Mouse (Mus musculus) cerebellum, adult 11-12 months (tissue): ENCODE measurements around the gene Fam171a2.
A peak's percentile ranks its signal among the peaks of the same experiment; 100 is the strongest.

Experiments
- DNase-seq: peaks from one replicate; pipeline ENCODE4 v3.0.0; 2022

The Fam171a2 gene

DNA sequence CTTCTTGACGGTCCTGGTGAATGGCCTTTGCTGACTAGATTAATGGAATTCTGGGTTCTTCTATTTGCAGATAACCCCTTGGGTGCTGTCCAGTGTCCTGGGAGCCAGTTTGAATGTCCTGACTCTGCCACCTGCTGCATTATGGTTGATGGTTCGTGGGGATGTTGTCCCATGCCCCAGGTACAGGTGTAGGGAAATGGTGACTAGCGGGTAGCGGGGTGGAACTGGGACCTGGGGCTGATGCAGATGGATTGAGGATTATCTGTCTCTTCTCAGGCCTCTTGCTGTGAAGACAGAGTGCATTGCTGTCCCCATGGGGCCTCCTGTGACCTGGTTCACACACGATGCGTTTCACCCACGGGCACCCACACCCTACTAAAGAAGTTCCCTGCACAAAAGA is 13.6 kb downstream of the Fam171a2 start:
- DNase-seq, result peak; percentile 60

DNA sequence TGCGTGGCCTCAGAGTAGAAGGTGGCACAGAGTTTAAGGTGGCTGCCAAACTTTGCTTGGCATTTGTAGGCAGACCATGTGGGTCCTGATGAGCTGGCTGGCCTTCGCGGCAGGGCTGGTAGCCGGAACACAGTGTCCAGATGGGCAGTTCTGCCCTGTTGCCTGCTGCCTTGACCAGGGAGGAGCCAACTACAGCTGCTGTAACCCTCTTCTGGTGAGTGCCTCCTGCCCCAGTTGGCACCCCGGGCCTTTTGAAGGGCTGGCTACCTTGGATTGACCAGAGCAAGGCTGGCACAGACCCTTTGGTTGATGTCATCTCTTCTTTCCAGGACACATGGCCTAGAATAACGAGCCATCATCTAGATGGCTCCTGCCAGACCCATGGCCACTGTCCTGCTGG is 14.6 kb downstream of the Fam171a2 start:
- peak; percentile 86 for DNase-seq

DNA sequence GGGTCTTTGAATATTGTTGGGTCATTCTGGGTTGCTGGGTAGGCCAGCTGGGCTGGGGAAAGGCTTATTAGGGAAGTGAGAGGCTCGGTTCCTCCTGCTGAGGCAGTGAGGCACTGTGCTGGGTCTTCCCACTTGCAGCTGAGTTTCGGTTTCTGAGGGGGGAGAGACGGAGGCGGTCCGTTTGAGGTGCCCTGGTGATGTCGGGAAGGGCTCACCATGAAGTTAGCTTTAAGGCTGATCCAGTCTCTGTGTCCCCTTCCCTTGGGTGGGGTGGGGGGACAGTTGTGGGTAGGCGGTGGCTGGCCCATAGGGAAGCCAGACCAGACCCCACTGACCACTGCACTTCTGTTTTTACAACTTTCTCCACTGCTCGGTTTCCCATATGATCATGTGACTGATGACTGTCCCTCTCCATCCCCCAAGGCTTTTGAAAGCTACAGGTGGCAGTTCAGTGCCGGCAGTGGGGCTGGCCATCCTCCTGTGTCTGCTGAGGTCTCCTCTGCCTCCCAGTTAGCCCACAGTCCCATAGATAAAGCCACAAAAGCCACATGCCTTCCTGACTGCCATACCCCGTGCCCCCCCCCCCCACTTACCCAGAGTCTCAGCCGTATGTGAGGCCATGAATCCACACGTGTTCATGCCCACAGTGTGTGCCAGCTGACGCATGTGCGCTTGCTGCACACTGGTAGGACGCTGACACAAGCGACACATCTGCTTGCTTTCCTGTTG is 15.2 kb downstream of the Fam171a2 start:
- DNase-seq, result peak; percentile 56

DNA sequence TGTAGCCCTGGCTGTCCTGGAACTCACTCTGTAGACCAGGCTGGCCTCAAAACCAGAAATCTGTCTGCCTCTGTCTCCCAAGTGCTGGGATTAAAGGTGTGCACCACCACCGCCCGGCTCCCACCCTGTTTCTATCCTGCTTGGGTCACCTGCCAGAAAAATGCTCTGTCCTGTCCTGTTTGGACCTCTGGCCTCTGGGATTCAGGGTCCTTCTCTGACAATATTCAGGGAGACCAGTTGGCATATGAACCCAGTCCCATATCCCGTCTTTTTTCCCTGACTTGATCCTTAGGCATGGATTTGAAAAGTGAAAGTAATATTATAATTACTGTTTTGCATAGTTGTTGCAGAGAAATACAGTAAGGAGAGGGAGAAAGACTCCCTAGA is 15.8 kb downstream of the Fam171a2 start:
- DNase-seq, result no peak

DNA sequence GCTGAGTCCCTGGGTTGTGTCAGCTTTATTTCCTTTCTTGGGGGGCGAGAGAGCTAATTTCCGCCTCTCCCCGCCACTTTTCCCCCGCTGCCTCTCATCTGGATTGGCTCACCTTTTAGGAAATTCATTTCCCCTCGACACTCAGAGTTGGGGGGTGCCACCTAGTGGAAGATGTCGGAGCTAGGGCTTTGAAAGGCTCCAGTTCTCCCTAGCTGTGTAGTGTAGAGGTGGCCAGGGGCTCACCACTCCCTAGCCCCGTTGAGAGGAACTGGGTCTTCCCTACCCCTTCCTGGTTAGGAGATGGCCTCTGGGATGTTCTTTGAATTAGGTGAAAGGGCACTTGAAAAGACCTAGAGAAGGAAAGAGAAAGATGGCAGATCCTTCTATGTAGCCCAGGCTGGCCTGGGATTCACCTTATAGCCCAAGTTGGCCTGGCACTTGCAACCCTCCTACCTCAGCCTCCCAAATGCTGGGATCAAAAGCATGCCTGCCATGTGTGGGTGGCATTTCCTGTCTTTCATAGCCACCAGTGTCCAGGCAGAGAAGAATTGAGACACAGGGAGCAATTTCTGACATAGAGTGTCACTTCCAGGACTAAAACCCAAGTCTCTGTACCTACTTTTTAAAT is 16.4 kb downstream of the Fam171a2 start:
- peak; percentile 74 for DNase-seq

DNA sequence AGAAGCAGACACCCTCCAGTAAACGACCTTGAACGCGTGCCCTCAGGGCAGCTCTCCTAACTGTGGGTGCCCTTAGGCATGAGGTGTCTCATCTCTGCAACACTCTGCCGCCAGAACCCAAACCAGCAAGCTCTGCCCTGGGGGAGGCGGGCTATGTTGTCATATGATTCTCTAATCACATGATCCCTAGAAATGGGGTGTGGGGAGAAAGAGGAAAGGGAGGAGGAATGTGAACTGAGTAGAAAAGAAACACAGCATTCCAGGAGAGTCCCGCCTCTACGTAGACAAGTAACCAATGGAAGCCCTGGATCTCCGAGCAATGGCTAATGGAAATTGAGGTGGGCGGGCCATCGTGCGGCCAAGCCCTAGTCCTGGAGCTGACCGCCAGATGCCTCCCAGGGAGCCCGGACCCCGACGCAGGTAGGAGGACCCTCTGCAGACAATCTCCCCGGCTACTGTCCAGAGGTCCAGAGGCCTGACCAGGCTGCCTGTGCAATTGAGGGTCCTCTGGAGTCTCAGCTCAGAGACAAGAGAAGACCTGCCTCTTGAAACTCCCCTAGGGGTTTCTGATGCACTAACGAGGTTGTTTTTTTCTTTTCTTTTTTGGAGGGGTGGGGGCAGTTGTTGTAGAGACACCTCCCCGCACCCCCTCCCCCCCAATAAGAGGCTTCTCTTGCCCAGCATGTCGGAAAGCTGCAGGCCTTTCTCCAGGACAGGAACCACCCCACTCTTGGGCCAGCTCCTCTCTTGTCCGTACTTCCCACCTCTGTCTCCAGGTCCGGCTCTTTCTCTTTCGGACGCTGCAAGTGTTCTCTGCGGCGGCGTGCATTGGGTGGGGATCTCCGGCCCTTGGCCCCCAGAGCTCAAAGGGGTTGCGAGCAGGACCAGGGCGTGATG is 17.1 kb downstream of the Fam171a2 start, which contains the start of gene Grn:
Gene Grn, plus strand, starts transcription at position 195 of the 897 bp plus-strand sequence.
- peak; percentile 95 for DNase-seq

DNA sequence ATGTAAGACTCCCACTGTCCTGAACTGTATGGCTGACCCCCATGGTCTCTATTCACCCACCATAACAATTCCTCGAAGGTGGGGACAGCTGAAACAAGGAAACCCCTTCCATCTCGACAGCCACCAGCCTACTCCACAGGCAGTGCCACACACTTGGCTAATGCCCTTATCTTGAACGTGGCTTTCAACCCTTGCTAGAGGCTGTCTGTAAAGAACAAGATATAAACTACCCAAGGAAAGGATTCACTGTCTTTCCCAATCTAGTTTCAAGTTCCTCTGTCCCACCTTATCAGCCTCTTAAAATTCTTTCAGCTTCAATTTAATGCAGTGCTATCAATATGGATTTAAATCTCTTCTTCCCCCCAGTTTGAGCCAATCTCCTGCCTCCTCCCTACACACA is 17.9 kb downstream of the Fam171a2 start:
- DNase-seq, result no peak

DNA sequence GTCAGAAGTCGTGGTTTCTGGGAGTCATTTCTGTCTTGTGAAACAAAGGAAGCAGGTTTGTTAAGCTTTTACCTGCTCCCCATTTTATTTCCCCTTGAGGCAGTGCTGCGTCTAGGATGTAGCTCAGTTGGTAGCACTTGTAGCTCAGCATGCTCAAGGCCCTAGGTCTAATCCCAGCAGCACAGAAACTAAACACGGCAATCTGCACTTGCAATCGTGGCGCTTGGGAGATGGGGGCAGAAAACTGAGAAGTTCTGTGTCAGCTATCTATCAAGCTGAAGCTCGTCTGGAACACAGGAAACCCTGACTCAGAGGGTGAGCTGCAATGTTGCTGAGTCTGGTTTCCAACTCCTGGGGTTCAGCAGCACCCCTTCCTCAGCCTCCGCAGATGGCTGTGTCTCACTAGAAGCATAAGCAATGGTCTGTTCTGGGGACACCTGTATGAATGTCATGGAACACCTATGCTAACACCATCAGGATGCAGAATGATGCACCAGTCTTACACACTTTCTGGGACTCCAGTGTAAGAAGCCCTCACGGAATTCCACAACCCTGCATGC is 18.4 kb downstream of the Fam171a2 start:
- peak; percentile 37 for DNase-seq

DNA sequence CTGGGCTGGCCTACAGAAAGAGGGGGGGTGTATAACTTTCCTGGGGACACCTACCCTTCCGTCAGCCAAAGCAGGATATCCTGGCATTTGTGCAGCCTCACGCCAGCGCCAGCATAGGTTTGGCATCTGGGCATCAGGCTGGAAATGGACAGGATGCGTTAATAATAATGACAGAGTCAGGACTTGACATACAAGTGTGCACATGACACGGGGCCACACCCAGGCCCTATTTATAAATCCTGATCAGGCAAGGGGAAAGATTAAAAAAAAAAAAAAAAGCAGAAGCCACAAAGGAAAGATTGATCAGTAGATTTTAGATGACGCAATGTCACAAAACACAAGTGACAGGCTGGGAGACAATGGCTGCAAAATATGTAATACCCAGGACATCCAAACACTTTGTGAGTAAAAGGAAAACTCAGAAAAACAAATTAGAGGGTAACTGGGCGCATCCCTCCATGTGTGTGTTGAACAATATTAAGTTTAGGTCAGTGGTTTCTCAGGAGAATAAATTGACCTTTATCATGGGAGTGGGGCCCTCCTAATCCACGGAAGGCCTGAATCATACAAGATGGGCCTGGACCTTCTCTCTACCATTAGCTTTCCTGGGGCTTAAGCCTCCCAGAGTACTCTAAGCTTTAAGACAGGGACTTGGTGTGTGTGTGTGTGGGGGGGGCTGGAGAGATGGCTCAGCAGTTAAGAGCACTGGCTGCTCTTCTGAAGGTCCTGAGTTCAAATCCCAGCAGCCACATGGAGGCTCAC is 21.7 kb downstream of the Fam171a2 start:
- DNase-seq, result peak; percentile 11

DNA sequence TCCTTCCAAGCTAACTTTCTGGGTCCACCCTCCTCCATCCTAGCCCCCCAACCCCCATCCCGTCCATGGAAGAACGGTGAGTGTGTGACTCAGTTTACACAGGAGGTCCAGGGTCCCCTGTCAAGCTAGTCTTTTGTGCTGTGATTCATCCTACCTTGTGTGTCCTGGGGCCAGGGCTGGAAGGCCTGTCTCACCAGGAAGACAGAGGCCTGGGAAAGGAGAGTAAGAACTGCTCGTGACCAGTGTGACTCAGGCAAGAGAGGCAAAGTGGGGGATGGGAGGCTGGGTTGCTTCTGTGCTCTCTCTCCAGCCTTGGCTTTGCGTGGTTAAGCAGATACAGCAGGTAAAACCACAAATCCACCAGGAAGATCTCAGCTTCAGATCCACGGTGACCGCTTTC is 22.8 kb downstream of the Fam171a2 start:
- DNase-seq, result peak; percentile 6

DNA sequence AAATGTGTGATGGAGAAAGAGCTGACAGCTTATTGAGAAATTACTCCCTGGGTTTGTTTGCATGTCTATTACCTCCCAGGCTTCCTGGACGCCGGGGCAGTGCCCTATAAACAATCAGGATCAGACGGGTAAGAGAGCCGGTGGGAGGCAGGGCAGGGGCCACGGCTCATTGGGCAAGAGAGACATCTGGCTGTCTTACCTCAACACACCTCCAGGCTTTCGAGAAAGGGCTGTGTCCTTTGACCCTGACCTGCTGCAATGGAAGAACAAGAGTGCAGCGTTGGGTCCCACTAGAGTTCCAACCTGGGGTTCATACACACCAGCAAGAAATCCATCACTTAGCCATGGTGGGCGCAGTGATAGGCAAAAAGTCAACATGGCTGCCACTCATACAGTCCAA is 25.9 kb downstream of the Fam171a2 start:
- DNase-seq, result no peak

DNA sequence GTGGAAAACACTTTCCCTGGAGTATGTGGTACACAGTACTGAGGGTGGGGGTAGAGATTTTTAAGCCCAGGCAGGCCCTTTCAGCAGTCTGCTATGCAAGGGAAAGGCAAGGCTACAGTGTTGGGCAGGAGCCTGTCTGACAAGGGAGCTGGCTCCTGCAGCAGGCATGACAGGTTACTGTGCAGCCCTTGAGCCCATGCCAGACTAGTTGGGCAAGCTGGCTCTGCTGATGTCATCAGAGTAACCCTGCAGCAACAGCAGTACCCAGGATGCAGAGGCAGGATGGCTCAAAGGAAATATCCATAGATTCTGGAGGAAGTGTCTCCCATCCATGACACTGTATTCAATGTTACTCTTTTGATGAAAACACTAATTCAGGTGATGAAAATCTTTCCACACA is 28.6 kb downstream of the Fam171a2 start:
- peak; percentile 10 for DNase-seq

DNA sequence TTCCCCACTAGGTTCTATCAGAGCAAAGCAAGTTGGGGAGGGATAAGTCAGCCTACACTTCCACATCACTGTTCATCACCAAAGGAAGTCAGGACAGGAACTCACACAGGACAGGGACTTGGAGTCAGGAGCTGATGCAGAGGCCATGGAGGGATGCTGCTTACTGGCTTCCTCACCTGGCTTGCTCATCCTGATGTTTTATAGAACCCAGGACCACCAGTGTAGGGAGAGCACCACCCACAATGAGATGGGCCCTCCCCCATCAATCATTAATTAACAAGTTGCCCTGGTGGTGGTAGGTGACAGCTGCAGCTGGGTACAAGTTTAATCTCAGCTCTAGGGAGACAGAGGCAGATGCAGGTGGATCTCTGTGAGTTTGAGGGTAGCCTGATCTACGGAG is 30.3 kb downstream of the Fam171a2 start:
- DNase-seq, result peak; percentile 4

DNA sequence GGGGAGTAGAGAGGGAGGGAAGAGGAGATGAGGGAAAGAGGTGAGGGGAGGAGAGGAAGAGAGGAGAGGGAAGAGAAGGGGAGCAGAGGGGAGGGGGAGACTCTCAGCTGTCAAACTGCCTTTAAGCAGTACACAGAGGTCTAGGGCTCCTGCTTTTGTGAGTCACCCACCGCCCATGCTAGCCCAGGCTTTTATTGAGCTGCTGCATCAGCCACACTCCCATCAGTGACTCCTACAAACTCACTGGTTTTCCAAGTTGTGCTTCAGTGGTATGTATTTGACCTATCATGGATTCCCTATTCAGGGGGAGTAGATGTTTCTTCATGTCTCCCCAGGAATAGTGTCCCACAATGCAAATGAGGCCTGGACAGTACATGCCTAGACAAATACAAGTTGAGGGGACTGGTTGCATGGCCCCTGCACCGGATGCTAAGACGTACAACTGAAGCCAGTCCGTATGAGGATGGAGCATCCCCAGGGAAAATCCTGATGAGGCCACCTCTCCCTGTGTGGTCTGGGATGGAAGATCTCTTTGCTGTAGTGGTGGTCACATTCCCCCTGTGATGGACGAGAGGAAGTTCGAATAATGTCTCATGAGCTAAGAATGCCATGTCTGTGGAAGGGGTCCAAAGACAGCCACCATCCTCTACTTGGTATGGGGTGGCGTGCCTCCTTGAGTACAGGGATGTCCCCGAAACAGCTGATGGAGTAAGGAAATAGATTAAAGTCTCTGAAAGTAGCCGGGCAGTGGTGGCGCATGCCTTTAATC is 32.3 kb downstream of the Fam171a2 start:
- DNase-seq, result peak; percentile 4

DNA sequence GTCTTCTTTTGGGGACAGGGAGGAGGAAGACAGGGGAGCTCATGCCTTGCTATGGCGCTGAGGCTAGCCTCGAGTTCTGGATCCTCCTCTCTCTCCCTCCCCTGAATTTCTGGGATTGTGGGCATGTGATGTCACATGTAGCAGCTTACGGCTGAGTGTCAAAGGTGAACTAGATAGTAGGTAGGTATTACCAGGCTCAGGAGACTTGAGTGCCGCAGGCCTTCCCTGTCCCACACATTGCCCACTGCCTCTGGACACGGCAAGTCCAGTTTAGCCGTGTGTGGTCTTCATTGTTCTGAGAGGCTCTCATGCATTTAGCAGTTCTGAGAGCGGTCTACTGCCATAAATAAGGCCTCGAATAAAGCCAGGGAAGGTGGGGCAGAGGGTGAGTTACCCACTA is 34.4 kb downstream of the Fam171a2 start:
- peak; percentile 23 for DNase-seq

DNA sequence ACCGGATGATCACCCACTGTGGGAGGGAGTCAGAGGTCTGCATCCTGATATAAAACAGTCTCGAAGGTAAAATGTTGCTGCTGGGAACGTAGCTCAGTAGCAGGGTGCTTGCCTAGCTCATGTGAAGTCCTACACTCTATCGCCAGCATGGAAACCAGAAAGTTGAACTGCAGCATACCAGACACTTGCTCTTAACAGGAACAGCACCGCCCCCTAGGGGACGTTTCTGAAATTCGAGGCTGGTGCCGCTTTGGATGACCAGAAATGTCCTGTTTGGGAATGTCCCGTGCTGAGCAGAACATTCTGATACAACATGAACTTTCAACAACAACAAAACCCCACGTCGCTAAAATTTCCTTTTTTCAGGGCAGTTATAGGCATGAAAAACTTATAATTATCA is 35.8 kb downstream of the Fam171a2 start:
- peak; percentile 84 for DNase-seq

DNA sequence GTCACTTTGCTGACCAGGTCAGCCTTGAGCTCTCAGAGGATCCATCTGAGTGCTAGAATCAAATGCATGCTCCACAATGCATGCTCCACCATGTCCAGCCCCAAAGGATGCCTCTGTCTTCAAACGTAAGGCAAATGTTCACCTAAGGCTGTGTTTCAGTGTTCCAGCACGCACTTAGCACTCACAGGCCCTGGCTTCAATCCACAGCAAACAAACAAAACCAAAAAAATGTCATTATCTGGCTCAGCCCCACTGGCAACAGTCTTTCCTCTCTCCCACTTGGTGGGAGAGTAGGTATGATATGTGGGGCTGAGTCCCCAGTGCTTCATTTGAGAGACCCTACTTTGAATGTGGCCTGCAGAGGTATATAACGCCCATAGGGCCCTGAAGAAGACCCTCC is 36.4 kb downstream of the Fam171a2 start:
- DNase-seq, result peak; percentile 29

DNA sequence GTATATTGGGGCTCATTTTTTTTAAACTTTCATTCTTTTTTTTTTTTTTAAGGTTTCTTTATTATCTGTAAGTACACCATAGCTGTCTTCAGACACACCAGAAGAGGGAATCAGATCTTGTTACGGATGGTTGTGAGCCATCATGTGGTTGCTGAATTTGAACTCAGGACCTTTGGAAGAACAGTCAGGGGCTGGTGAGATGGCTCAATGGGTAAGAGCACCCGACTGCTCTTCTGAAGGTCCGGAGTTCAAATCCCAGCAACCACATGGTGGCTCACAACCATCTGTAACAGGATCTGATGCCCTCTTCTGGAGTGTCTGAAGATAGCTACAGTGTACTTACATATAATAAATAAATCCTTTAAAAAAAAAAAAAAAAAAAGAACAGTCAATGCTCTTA is 37.1 kb downstream of the Fam171a2 start:
- peak; percentile 20 for DNase-seq

DNA sequence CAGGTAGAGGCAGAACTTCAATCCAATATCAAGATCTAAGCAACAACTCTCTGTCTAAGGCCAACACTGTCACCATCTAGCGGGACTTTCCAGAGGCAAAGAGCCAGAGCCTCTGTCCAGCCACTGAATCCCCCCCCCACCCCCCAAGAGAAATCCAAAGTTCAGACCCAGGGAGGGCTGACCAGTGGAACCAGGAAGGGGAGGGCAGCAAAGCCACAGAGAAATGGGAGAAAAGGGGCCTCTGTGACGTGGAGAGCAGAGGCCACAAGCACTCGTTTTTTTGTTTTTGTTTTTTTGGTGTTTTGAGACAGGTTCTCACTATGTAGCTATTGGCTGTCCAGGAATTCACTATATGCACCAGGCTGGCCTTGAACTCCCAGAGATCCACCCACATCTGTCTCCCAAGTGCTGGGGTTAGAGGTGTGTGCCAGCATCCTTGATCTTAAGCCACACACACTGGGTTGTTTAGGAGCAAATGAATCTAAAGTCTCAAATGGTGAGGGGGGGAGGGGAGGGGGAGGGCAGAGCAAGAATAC is 37.6 kb downstream of the Fam171a2 start:
- peak; percentile 45 for DNase-seq

DNA sequence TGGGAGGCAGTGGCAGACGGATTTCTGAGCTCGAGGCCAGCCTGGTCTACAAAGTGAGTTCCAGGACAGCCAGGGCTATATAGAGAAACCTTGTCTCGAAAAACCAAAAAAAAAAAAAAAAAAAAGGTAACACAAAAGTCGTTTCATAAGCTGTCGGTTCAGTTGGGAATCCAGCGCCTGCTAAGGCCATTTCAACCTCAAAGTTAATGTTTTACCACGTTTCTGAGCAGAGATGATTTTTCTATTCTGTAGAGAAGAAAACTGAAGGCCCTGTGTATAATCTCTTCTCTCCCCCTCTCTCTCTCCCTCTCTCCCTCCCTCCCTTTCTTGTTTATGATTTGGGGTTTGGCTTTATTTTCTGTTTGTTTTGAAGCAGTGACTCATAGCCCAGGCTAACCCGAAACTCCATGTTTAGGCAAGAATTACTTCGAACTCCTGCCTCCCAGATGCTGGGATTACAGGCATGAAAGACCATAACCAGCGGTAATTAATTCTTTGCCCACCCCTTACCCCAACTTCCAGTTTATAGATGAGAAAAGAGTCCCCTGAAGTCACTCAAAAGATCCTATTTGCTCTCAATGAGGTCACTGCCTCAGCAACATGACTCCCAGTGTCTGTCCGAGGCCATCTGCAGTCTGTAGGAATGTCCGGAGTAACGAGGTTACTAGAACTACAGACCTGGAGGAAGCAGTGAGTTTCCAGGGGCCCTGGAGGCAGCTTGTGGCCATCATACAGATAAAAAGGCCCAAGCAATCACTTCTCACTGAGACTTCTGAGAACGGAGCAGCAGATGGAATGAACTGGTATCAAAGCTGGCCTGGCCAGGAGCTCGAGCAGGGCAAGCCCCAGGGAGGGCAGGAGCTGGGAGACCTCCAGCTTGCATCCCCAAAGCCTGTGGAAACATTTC is 38.3 kb downstream of the Fam171a2 start:
- peak; percentile 54 for DNase-seq
